Mouse (Mus musculus) heart, postnatal 0 days (tissue): Measurements from ENCODE around the gene Slc22a15.

Experiments
- CTCF ChIP-seq: IDR thresholded peaks from 2 replicates; pipeline ENCODE4 v1.5.1; 2016; ENCODE audit warnings: antibody characterized with exemption, control low read depth, low read depth
- EP300 ChIP-seq: IDR thresholded peaks from 2 replicates; pipeline ENCODE4 v1.6.1; 2016; ENCODE audit warnings: antibody characterized with exemption, low read depth

- TF ChIP-seq CTCF (no peak), EP300 (no peak)
Measured at GRCm38 (mm10) chr3:101916525-101916924, 7.7 kb downstream of the Slc22a15 start.
